Mouse (Mus musculus) midbrain, postnatal 0 days (tissue): ENCODE measurements at regions not wholly inside any gene's neighbourhood (a gene's known extent, or its start where the extent isn't known, plus 50 kb on each side); places are given as distances from the start of the nearest gene placed in this dataset.

Source experiments
- ATAC-seq: fragments of 200-750 bp; cut with Nextera tagmentation; 2 replicates; pipeline ENCODE4 v1.8.0; 2017; ENCODE audit warnings: moderate number of reproducible peaks, mild to moderate bottlenecking, moderate TSS enrichment, moderate library complexity; ENCODE audit not compliant: low FRiP score
- DNase-seq: peaks from one replicate; pipeline ENCODE4 v3.0.0-alpha.2; 2015; ENCODE audit warnings: low spot score
- H3K27ac ChIP-seq: fragments of 300-500 bp; sonication (generic); 2 replicates; pipeline ENCODE4 v1.5.1; 2014; ENCODE audit warnings: low read depth, mild to moderate bottlenecking, low read length, mixed read lengths
- H3K27me3 ChIP-seq: fragments of 300-500 bp; sonication (generic); 2 replicates; pipeline ENCODE4 v1.6.1; 2014; ENCODE audit warnings: low read length, control low read depth, mixed read lengths; ENCODE audit not compliant: insufficient read depth
- H3K36me3 ChIP-seq: fragments of 300-500 bp; sonication (generic); 2 replicates; pipeline ENCODE4 v1.6.1; 2014; ENCODE audit warnings: low read length, control low read depth, mixed read lengths; ENCODE audit not compliant: insufficient read depth
- H3K4me1 ChIP-seq: fragments of 300-500 bp; sonication (generic); 2 replicates; pipeline ENCODE4 v1.6.1; 2014; ENCODE audit warnings: mild to moderate bottlenecking, control low read depth, antibody characterized with exemption, low read length, mixed read lengths; ENCODE audit not compliant: insufficient read depth
- H3K4me2 ChIP-seq: fragments of 300-500 bp; sonication (generic); 2 replicates; pipeline ENCODE4 v1.6.1; 2014; ENCODE audit warnings: low read depth, mild to moderate bottlenecking, low read length, mixed read lengths; ENCODE audit not compliant: poor library complexity, severe bottlenecking
- H3K4me3 ChIP-seq: fragments of 300-500 bp; sonication (generic); 2 replicates; pipeline ENCODE4 v1.5.1; 2014; ENCODE audit warnings: low read depth, mild to moderate bottlenecking, low read length, moderate library complexity
- H3K9ac ChIP-seq: fragments of 300-500 bp; sonication (generic); replicated peaks from 2 replicates; pipeline ENCODE4 v1.6.1; 2014; ENCODE audit warnings: mild to moderate bottlenecking, low read length, moderate library complexity, mixed read lengths; ENCODE audit not compliant: poor library complexity, severe bottlenecking
- H3K9me3 ChIP-seq: fragments of 300-500 bp; sonication (generic); 2 replicates; pipeline ENCODE4 v1.6.1; 2016; ENCODE audit warnings: low read length, control low read depth
- CTCF ChIP-seq: IDR thresholded peaks from 2 replicates; pipeline ENCODE4 v1.5.1; 2016; ENCODE audit warnings: antibody characterized with exemption, mild to moderate bottlenecking
- WGBS: fragments of 180-500 bp; shearing (Covaris S2); extraction: QIAGEN DNeasy Blood & Tissue Kit; methylation state at CpG from one replicate; pipeline ENCODE4 v1.1.7; 2014; 5-methylcytosine and 5-hydroxymethylcytosine counted together

- WGBS = 77% methylated on average over 8 of the region's 8 CpGs
- DNase-seq = no peak
Measured at GRCm38 (mm10) chr7:37159801-37160200, 461.9 kb downstream of the Tshz3 start.

GRCm38 (mm10) chr7:37168883-37169282, 471.0 kb downstream of the Tshz3 start:
- H3K9me3 ChIP-seq = no peaks in the 10 kb centered on the region
- peak; percentile 26 for DNase-seq
- no peak for ATAC-seq

More at GRCm38 (mm10) chr7:37159801-37160200, 461.9 kb downstream of the Tshz3 start:
- TF ChIP-seq CTCF = no peak
- H3K27me3 ChIP-seq = no peaks in the 10 kb centered on the region
- no peak overlapping the region for H3K27ac ChIP-seq
- no peak overlapping the region for H3K4me3 ChIP-seq
- H3K9me3 ChIP-seq = no peaks in the 10 kb centered on the region
- H3K9ac ChIP-seq = no peak overlapping the region
- H3K36me3 ChIP-seq = no peaks in the 10 kb centered on the region
- no peaks in the 10 kb centered on the region for H3K4me1 ChIP-seq
- ATAC-seq = no peak
- no peak overlapping the region for H3K4me2 ChIP-seq

GRCm38 (mm10) chr7:37175746-37176145, 477.8 kb downstream of the Tshz3 start:
- no peak overlapping the region for H3K27ac ChIP-seq
- H3K4me1 ChIP-seq = no peaks in the 10 kb centered on the region
- no peak for DNase-seq
- H3K4me3 ChIP-seq = no peak overlapping the region
- no peaks in the 10 kb centered on the region for H3K36me3 ChIP-seq
- no peak for ATAC-seq
- H3K9me3 ChIP-seq = no peaks in the 10 kb centered on the region
- TF ChIP-seq CTCF = no peak
- no peaks in the 10 kb centered on the region for H3K27me3 ChIP-seq
- no peak overlapping the region for H3K4me2 ChIP-seq
- no peak overlapping the region for H3K9ac ChIP-seq
- WGBS = 86% methylated on average over 3 of the region's 3 CpGs

More at GRCm38 (mm10) chr7:37168883-37169282, 471.0 kb downstream of the Tshz3 start:
- Histone ChIP-seq H3K4me3 (no peak overlapping the region), H3K27ac (no peak overlapping the region), H3K9ac (no peak overlapping the region), H3K36me3 (no peaks in the 10 kb centered on the region), H3K4me1 (no peaks in the 10 kb centered on the region), H3K4me2 (no peak overlapping the region), H3K27me3 (no peaks in the 10 kb centered on the region)
- TF ChIP-seq CTCF = no peak
- WGBS = 50% methylated on average over 10 of the region's 10 CpGs

GRCm38 (mm10) chr7:37178256-37178655, 480.3 kb downstream of the Tshz3 start:
- no peaks in the 10 kb centered on the region for H3K27me3 ChIP-seq
- 69% methylated on average over 4 of the region's 4 CpGs for WGBS

GRCm38 (mm10) chr7:37179907-37180306, 482.0 kb downstream of the Tshz3 start:
- Histone ChIP-seq H3K9me3 (no peaks in the 10 kb centered on the region), H3K27ac (no peak overlapping the region), H3K9ac (no peak overlapping the region), H3K36me3 (no peaks in the 10 kb centered on the region), H3K4me2 (no peak overlapping the region), H3K27me3 (no peaks in the 10 kb centered on the region), H3K4me1 (peaks cover 4% of the 10 kb centered on the region; the same call in 1 of the 2 replicates), H3K4me3 (no peak overlapping the region)
- TF ChIP-seq CTCF = no peak
- no peak for ATAC-seq
- peak; percentile 1 for DNase-seq
- WGBS = 42% methylated on average over 10 of the region's 10 CpGs

More at GRCm38 (mm10) chr7:37178256-37178655, 480.3 kb downstream of the Tshz3 start:
- H3K9ac ChIP-seq = no peak overlapping the region
- no peak overlapping the region for H3K4me3 ChIP-seq
- ATAC-seq (no peak), DNase-seq (no peak)
- H3K4me2 ChIP-seq = no peak overlapping the region
- no peaks in the 10 kb centered on the region for H3K36me3 ChIP-seq
- no peak overlapping the region for H3K27ac ChIP-seq
- no peak for TF ChIP-seq CTCF
- peaks cover 4% of the 10 kb centered on the region; the same call in 1 of the 2 replicates for H3K4me1 ChIP-seq
- H3K9me3 ChIP-seq = no peaks in the 10 kb centered on the region

GRCm38 (mm10) chr7:37180416-37180815, 482.5 kb downstream of the Tshz3 start:
- Histone ChIP-seq H3K4me2 (no peak overlapping the region), H3K9me3 (no peaks in the 10 kb centered on the region), H3K9ac (no peak overlapping the region), H3K36me3 (no peaks in the 10 kb centered on the region), H3K4me1 (peaks cover 4% of the 10 kb centered on the region; the same call in 1 of the 2 replicates), H3K27me3 (no peaks in the 10 kb centered on the region), H3K27ac (no peak overlapping the region), H3K4me3 (no peak overlapping the region)
- no peak for ATAC-seq
- WGBS = 63% methylated on average over 13 of the region's 13 CpGs
- peak; percentile 49 for DNase-seq
- no peak for TF ChIP-seq CTCF
